Mouse (Mus musculus): Measurements from ENCODE around the gene Timm23. TPM values are rescaled to one million over a fixed set of nuclear protein-coding genes. Genes with fewer than 3 reads are reported as not detected.
"Not testable (repeated sequence)": the region's sequence is repeated elsewhere in the genome, so short reads cannot be mapped to it uniquely, and the experiment has no call there.

Gene Timm23
- 227 and 231 TPM in 2 replicates for polyA plus RNA-seq (2016; fragmentation: Nextera tagmentation; extraction: Ambion mirVana)

DNA sequence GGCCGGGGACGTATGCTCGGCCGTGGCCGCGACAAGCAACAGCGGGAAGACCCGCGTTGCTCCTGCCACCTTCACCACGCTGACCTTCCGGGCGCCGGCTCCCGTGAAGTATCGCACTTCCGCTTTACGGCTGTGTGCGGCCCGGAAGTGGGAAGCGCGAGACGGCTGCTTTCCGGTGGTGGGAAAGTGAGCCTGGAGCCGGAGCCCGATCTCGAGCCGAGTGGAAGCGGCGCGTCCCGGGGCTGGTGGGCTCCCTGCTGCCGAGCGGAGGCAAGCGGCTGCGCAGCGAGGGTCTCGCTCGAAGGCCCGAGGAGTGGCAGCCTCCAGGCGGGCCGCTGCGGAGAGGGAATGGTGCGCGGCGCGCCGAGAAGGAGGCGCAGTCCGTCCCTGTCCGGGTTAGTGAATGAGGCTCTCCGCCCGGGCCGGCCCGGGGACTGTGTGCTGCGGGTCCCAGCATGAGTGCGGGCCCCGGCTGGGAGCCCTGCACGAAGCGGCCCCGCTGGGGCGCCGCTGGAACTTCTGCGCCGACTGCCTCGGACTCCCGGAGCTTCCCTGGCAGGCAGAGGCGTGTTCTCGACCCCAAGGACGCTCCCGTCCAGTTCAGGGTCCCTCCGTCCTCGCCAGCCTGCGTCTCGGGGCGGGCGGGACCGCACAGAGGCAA is at the start of gene Timm23, which contains the start of gene Parg:
Gene Timm23, minus strand, starts transcription at position 108 of the 661 bp plus-strand sequence.
Gene Parg, plus strand, starts transcription at position 159 of the 661 bp plus-strand sequence.
- H3K9ac ChIP-seq = peak within 1 kb of the TSS; percentile 89
- 0% methylated on average over 76 of the region's 77 CpGs for WGBS
- 0 out of 2 replicates have a peak, but pooled peaks cover 5% of the 10 kb centered on the region for H3K9me3 ChIP-seq
- H3K4me2 ChIP-seq = peak within 1 kb of the TSS; percentile 93
- H3K36me3 ChIP-seq (replicated peaks) = peaks cover 28% of the 10 kb centered on the region
- H3K4me1 ChIP-seq = peaks cover 27% of the 10 kb centered on the region
- peak; percentile 95 for ATAC-seq (ENCODE audit: low FRiP score)
- peak within 1 kb of the TSS; percentile 74 for H3K27ac ChIP-seq
- peak within 1 kb of the TSS; percentile 96 for H3K4me3 ChIP-seq (replicated peaks)
- no peaks in the 10 kb centered on the region for H3K27me3 ChIP-seq

DNA sequence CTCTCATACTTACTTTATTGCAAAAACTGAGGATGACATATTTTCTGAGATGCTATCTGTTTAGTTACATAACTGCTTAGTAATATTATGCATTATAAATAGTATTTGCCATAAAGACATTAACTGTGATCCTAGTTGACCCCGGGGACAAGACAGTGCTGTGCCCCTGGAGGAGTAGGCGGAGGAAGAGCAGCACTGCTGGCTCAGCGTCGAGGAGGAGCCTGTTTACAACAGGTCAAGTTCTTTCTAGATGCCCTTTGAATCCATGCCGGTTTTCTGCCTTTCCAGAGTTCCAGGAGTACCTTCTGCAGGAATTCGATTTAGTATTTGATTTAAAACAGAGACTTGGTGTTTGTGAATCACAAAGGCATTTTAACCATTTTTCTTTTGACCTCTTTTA is 47.9 kb upstream of the Timm23 start:
- WGBS = 86% methylated on average over 6 of the region's 6 CpGs
- Histone ChIP-seq H3K4me3 (replicated peaks) (no peak overlapping the region), H3K4me2 (no peak overlapping the region), H3K36me3 (replicated peaks) (peaks cover 8% of the 10 kb centered on the region), H3K9ac (no peak overlapping the region), H3K9me3 (no peaks in the 10 kb centered on the region), H3K27ac (no peak overlapping the region), H3K4me1 (peaks cover 11% of the 10 kb centered on the region), H3K27me3 (no peaks in the 10 kb centered on the region)
- ATAC-seq (ENCODE audit: low FRiP score) = no peak

DNA sequence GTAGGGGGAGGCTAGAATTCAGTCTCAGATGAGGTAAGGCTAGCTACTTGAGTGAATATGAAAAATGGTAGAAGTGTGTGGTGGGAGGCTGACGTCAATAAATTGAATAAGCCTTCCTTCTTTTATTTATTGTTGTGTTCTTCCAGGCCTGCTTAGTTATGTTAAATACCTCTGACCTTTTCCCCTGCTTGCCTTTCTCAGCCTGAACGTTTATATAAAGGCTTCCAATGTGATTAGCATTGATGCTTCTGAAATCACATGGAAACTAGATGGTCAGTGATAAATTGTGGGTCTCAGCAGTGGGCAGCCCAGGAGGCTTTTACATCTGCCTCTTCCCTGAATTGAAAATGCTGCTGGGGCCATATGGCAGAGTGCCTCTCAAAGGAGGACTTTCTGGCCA is 44.3 kb upstream of the Timm23 start:
- H3K4me3 ChIP-seq (replicated peaks) = no peak overlapping the region
- H3K27ac ChIP-seq = no peak overlapping the region
- no peak overlapping the region for H3K9ac ChIP-seq
- H3K4me2 ChIP-seq = no peak overlapping the region
- H3K9me3 ChIP-seq = no peaks in the 10 kb centered on the region
- H3K27me3 ChIP-seq = no peaks in the 10 kb centered on the region
- WGBS = 22% methylated on average over 2 of the region's 2 CpGs
- peaks cover 11% of the 10 kb centered on the region for H3K4me1 ChIP-seq
- peaks cover 16% of the 10 kb centered on the region for H3K36me3 ChIP-seq (replicated peaks)
- ATAC-seq (ENCODE audit: low FRiP score) = no peak

DNA sequence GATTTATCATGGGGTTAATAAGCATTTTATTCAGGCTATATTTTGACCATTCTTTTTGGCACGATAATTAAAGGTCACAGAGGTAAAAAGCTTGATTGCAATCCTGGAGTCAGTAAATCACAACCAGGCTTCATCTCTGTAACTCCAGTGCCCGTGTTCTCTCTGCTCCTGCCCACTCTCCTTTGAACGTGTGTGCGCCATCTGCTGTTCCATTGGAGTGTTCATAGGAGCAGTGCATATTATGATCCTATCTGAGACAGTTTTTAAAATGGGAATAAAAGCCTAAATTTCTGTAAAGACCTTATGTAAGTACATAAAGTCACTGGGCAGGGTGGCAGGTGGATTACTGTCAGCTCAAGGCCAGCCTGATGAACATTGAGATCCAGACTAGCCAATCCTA is 40.7 kb upstream of the Timm23 start:
- Histone ChIP-seq H3K4me1 (peaks cover 11% of the 10 kb centered on the region), H3K9ac (no peak overlapping the region), H3K27ac (no peak overlapping the region), H3K27me3 (no peaks in the 10 kb centered on the region), H3K36me3 (replicated peaks) (peaks cover 28% of the 10 kb centered on the region), H3K9me3 (no peaks in the 10 kb centered on the region), H3K4me2 (no peak overlapping the region), H3K4me3 (replicated peaks) (no peak overlapping the region)
- no peak for ATAC-seq (ENCODE audit: low FRiP score)
- WGBS = 81% methylated on average over 4 of the region's 4 CpGs

DNA sequence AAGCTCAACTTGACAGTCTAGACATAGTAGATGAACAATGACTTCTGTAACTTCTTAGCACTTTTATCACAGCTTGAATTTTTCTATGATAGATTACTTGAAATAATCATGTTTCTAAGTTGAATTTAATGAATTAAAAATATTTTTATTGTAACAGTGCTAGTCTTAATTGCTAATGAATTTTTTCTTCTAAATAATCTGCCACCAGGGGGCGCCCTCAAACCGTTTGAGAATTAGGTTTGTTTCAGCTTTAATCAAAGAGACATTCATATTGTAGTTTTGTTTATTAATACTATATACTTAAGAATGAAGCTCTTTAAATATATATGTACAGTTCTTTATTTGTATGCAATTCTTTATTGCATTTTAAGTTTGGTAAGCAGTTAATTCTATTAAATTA is 27.3 kb upstream of the Timm23 start:
- 0% methylated on average over 2 of the region's 2 CpGs for WGBS
- Histone ChIP-seq H3K27me3 (no peaks in the 10 kb centered on the region), H3K27ac (no peak overlapping the region), H3K9ac (no peak overlapping the region), H3K36me3 (replicated peaks) (peaks cover 4% of the 10 kb centered on the region), H3K4me3 (replicated peaks) (no peak overlapping the region), H3K9me3 (no peaks in the 10 kb centered on the region), H3K4me1 (no peaks in the 10 kb centered on the region), H3K4me2 (no peak overlapping the region)
- no peak for ATAC-seq (ENCODE audit: low FRiP score)

DNA sequence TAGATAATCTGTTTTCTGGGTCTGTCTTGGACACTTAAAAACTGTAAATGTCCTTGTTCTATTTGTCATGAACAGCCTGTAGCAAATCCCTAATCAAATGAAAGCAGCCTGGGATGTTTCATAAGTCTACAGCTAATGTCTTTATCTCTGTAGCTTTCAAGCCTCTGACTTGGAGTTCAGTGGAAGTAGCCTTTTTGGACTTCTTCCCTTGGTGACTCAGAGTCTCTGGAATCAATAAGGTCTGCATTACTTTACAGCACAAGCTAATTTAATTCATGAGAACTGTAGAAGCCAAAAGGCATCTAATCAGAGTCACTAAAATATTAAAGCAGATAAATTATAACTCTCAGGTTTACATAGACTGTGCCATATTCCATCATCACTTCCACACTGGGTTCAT is 24.9 kb upstream of the Timm23 start:
- H3K4me2 ChIP-seq = no peak overlapping the region
- no peak for ATAC-seq (ENCODE audit: low FRiP score)
- no peaks in the 10 kb centered on the region for H3K27me3 ChIP-seq
- H3K4me1 ChIP-seq = no peaks in the 10 kb centered on the region
- no peak overlapping the region for H3K9ac ChIP-seq
- peaks cover under 1% of the 10 kb centered on the region for H3K36me3 ChIP-seq (replicated peaks)
- H3K27ac ChIP-seq = no peak overlapping the region
- H3K9me3 ChIP-seq = no peaks in the 10 kb centered on the region
- no peak overlapping the region for H3K4me3 ChIP-seq (replicated peaks)

DNA sequence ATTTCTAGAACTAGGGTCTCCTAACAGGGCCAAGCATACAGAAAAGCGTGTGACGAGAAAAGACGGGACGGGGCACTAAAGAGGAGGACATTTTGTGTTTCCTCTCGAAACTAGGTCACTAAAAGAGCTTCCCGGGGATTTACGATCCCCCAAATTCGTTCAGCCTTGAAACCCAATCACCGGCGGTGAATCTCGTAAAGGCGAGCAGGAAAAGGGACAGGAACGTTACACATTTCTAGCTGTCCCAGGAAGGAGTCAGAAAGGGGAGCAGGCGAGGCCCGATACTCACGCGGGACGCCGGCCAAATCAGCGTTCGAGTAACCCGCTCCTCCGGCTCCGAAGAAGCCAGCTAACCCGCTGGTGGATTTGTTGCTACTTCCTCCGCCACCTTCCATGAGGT is 344 bp downstream of the Timm23 start:
- Histone ChIP-seq H3K4me1 (peaks cover 27% of the 10 kb centered on the region), H3K4me2 (peak overlapping the region; percentile 93), H3K9ac (peak overlapping the region; percentile 89), H3K4me3 (replicated peaks) (peak overlapping the region; percentile 96), H3K27ac (no peak overlapping the region), H3K9me3 (0 out of 2 replicates have a peak, but pooled peaks cover 5% of the 10 kb centered on the region), H3K36me3 (replicated peaks) (peaks cover 32% of the 10 kb centered on the region), H3K27me3 (no peaks in the 10 kb centered on the region)
- under 1% methylated on average over 26 of the region's 26 CpGs for WGBS
- no peak; the same call in 1 of the 2 replicates for ATAC-seq (ENCODE audit: low FRiP score)

DNA sequence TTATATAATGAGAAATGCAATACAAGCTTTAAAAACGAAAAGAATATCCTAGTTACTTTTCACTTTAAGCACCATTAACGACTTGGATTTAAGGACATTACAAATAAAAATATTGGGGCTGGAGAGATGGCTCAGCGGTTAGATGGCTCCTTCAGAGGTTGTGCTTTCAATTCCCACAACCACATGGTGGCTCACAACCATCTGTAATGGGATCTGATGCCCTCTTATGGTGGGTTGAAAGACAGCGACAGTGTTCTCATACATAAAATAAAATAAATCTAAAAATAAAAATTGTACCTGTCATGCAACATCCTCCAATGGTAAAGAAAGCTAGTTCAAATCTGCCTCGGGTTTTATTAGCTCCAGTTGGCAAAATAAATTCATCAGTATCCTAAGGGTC is 8.1 kb downstream of the Timm23 start:
- not testable (repeated sequence) for H3K4me3 ChIP-seq (replicated peaks); H3K27ac ChIP-seq; H3K4me2 ChIP-seq; H3K27me3 ChIP-seq; H3K9ac ChIP-seq; H3K9me3 ChIP-seq; ATAC-seq (ENCODE audit: low FRiP score); H3K4me1 ChIP-seq
- H3K36me3 ChIP-seq (replicated peaks) = peaks cover 57% of the 10 kb centered on the region
- WGBS = 85% methylated on average over 5 of the region's 5 CpGs

DNA sequence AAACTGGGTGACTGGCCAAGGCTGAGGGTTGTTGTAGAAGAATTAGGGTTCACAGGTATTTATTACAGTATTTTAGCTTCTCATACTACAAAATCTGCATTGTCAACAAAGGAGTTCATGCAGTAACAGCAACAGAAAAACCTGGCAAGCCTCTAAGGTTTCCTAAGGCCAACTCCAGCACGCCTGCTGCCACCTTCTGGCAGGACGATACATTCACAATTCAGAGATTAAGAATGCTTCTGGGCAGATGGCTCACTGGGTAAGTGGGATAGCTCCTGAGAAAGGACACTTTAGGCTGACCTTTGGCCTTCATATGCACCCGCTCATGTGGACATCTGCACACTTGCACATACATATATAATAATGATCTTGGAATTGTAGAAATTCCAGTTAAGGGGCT is 9.3 kb downstream of the Timm23 start:
- no peak overlapping the region for H3K4me3 ChIP-seq (replicated peaks)
- no peaks in the 10 kb centered on the region for H3K9me3 ChIP-seq
- H3K27ac ChIP-seq = no peak overlapping the region
- WGBS = 47% methylated on average over 3 of the region's 3 CpGs
- H3K4me1 ChIP-seq = no peaks in the 10 kb centered on the region
- no peak overlapping the region for H3K9ac ChIP-seq
- no peak overlapping the region for H3K4me2 ChIP-seq
- H3K36me3 ChIP-seq (replicated peaks) = peaks cover 59% of the 10 kb centered on the region
- no peak for ATAC-seq (ENCODE audit: low FRiP score)
- no peaks in the 10 kb centered on the region for H3K27me3 ChIP-seq

DNA sequence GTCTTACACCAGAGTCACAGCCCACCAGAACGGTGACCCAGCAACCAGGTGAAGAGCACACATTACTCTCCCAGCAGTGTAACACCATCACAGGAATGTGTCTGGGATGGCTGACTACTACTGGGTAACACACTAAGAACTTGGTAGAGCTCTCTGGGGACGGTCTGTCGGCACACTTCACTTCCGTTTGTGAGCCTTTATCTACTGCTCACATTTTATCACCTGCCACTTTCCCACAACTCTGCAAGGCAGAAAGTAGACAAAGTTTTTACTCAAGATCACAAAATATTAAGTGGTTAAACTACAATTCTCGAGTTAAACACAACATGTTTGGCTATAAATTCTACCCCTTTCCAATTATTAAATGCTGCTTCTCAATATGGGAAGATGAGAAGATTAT is 9.8 kb downstream of the Timm23 start:
- H3K9me3 ChIP-seq = no peaks in the 10 kb centered on the region
- H3K9ac ChIP-seq = no peak overlapping the region
- H3K36me3 ChIP-seq (replicated peaks) = peaks cover 59% of the 10 kb centered on the region
- H3K27me3 ChIP-seq = no peaks in the 10 kb centered on the region
- H3K4me3 ChIP-seq (replicated peaks) = no peak overlapping the region
- no peak overlapping the region for H3K4me2 ChIP-seq
- WGBS = 94% methylated on average over 5 of the region's 5 CpGs
- H3K4me1 ChIP-seq = no peaks in the 10 kb centered on the region
- ATAC-seq (ENCODE audit: low FRiP score) = no peak
- no peak overlapping the region for H3K27ac ChIP-seq

DNA sequence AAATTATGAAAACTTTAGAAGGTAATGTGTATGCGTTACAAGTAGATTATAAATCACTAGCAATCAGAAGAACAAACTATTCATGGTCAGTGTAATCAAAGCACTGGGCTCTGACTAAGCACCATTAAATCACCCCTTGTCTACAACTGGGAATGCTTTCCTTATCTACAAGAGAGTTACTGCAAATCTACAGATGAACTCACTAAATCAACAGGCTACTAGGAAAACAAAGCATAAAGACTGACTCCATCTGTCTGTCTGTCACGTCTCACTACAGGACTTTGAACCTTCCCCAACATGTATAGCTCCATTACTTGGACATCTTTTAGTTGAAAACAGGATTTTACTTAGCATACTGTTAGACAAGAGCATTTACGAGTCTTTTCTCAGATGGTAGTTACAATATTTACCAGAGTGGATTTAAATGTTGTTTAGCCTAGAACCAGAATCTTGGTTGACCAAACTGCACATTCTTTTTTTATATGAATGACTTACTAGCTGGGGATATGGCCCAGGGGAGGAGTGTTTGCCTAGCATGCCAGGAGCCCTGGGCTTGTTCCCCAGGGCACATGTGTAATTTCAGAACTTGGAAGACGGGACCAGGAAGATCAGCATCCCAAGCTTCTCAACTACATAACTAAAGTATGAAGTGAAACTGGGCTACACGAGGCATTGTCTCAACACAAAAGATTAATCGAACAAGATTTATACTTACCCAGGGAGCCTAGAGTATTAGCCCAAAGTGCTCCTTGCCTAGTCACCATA is 10.9 kb downstream of the Timm23 start:
- Histone ChIP-seq H3K9ac (no peak overlapping the region), H3K4me1 (no peaks in the 10 kb centered on the region), H3K36me3 (replicated peaks) (peaks cover 65% of the 10 kb centered on the region), H3K9me3 (no peaks in the 10 kb centered on the region), H3K27ac (no peak overlapping the region), H3K4me3 (replicated peaks) (no peak overlapping the region), H3K4me2 (no peak overlapping the region), H3K27me3 (no peaks in the 10 kb centered on the region)
- 92% methylated on average over 6 of the region's 6 CpGs for WGBS
- ATAC-seq (ENCODE audit: low FRiP score) = no peak

DNA sequence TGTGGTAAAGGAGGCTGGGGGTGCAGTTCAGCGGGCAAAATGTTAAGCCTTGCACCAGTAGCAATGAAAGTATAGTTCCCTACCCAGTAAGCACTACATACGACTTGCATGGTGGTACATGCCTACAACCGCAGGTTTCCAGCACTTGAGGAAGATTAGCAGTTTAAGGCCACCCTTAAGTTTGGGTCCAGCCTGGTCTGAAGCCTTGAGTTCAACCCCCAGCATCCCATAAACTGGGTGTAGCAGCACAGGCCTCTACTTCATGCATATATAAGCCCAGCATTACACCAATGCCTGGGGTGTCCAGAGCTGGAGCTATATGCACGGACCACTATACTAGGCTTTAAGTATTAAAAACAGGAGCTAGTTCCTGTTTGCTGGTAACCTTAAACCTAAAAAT is 17.9 kb downstream of the Timm23 start:
- Histone ChIP-seq H3K4me1 (no peaks in the 10 kb centered on the region), H3K27me3 (no peaks in the 10 kb centered on the region), H3K9me3 (no peaks in the 10 kb centered on the region), H3K4me2 (no peak overlapping the region), H3K4me3 (replicated peaks) (no peak overlapping the region), H3K36me3 (replicated peaks) (peaks cover 83% of the 10 kb centered on the region), H3K9ac (no peak overlapping the region), H3K27ac (no peak overlapping the region)
- ATAC-seq (ENCODE audit: low FRiP score) = no peak
- WGBS = 94% methylated on average over 4 of the region's 4 CpGs

DNA sequence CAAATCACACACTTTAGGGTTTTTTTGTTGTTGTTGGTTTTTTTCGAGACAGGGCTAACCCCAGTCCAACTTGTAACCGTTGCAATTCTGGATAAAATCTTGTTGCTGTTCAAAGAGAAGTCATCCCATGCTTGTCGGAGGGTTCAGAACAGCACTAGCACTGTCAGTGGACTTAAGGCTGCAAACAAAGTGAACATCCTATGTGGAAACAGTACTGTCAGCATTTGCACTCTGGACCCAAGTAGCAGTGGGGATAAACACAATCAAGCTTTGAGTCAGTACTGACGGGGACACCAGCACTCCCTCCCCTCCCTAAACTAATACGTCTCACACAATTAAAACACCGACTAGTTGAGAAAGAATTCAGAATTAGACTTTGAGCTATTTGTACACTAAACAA is 20.8 kb downstream of the Timm23 start:
- no peak overlapping the region for H3K9ac ChIP-seq
- H3K27ac ChIP-seq = no peak overlapping the region
- H3K27me3 ChIP-seq = no peaks in the 10 kb centered on the region
- H3K4me1 ChIP-seq = no peaks in the 10 kb centered on the region
- H3K4me3 ChIP-seq (replicated peaks) = no peak overlapping the region
- no peaks in the 10 kb centered on the region for H3K9me3 ChIP-seq
- H3K36me3 ChIP-seq (replicated peaks) = peaks cover 64% of the 10 kb centered on the region
- no peak for ATAC-seq (ENCODE audit: low FRiP score)
- WGBS = 90% methylated on average over 6 of the region's 6 CpGs
- H3K4me2 ChIP-seq = no peak overlapping the region

All from forebrain, embryonic 12.5 days (tissue).